Mouse (Mus musculus): ENCODE results near the gene Kl.

Kl gene

GRCm38 (mm10) chr5:150952328-150952668 is at the start of gene Kl:
TSS of gene Kl (plus strand) at chr5:150952607.
- no peak for DNase-seq (ENCODE audit: low read depth, low spot score)

GRCm38 (mm10) chr5:150906053-150907040 is 46.1 kb upstream of the Kl start:
- no peak for DNase-seq (ENCODE audit: low read depth, low spot score)

- no peak for DNase-seq (ENCODE audit: low read depth, low spot score)
These were observed 40.3 kb upstream of the Kl start for GRCm38 (mm10) chr5:150912156-150912555.

GRCm38 (mm10) chr5:150912656-150913055 is 39.8 kb upstream of the Kl start:
- DNase-seq (ENCODE audit: low read depth, low spot score) = no peak

- no peak for DNase-seq (ENCODE audit: low read depth, low spot score)
These were observed 37.0 kb upstream of the Kl start for GRCm38 (mm10) chr5:150915080-150916055.

- DNase-seq (ENCODE audit: low read depth, low spot score) = no peak
These were observed 35.1 kb upstream of the Kl start for GRCm38 (mm10) chr5:150917131-150917858.

GRCm38 (mm10) chr5:150918599-150918998 is 33.8 kb upstream of the Kl start:
- DNase-seq (ENCODE audit: low read depth, low spot score) = no peak

GRCm38 (mm10) chr5:150919269-150919668 is 33.1 kb upstream of the Kl start:
- no peak for DNase-seq (ENCODE audit: low read depth, low spot score)

- no peak for DNase-seq (ENCODE audit: low read depth, low spot score)
These were observed 32.4 kb upstream of the Kl start for GRCm38 (mm10) chr5:150919961-150920360.

- no peak for DNase-seq (ENCODE audit: low read depth, low spot score)
These were observed 23.0 kb upstream of the Kl start for GRCm38 (mm10) chr5:150929406-150929805.

GRCm38 (mm10) chr5:150932596-150932995 is 19.8 kb upstream of the Kl start:
- no peak for DNase-seq (ENCODE audit: low read depth, low spot score)

GRCm38 (mm10) chr5:150936213-150936612 is 16.2 kb upstream of the Kl start:
- no peak for DNase-seq (ENCODE audit: low read depth, low spot score)

GRCm38 (mm10) chr5:150936807-150937206 is 15.6 kb upstream of the Kl start:
- DNase-seq (ENCODE audit: low read depth, low spot score) = no peak

GRCm38 (mm10) chr5:150937501-150937900 is 14.9 kb upstream of the Kl start:
- DNase-seq (ENCODE audit: low read depth, low spot score) = no peak

- DNase-seq (ENCODE audit: low read depth, low spot score) = no peak
These were observed 6.8 kb upstream of the Kl start for GRCm38 (mm10) chr5:150945576-150945975.

GRCm38 (mm10) chr5:150949131-150949530 is 3.3 kb upstream of the Kl start:
- DNase-seq (ENCODE audit: low read depth, low spot score) = no peak

- no peak for DNase-seq (ENCODE audit: low read depth, low spot score)
These were observed 1.1 kb upstream of the Kl start for GRCm38 (mm10) chr5:150951325-150951724.

GRCm38 (mm10) chr5:150952669-150953521 is 488 bp downstream of the Kl start:
- no peak for DNase-seq (ENCODE audit: low read depth, low spot score)

- no peak for DNase-seq (ENCODE audit: low read depth, low spot score)
These were observed 2.4 kb downstream of the Kl start for GRCm38 (mm10) chr5:150954791-150955190.

- DNase-seq (ENCODE audit: low read depth, low spot score) = no peak
These were observed 7.5 kb downstream of the Kl start for GRCm38 (mm10) chr5:150959861-150960260.

GRCm38 (mm10) chr5:150961615-150962014 is 9.2 kb downstream of the Kl start:
- DNase-seq (ENCODE audit: low read depth, low spot score) = no peak
